Mouse (Mus musculus): ENCODE measurements around the gene Cep135. TPM values are rescaled to one million over a fixed set of nuclear protein-coding genes. Genes with fewer than 3 reads are reported as not detected.

The Cep135 gene
- polyA plus RNA-seq, 2 experiments, result 4.3 to 4.9 TPM

GRCm38 (mm10) chr5:76590009-76590408 lies 1.5 kb downstream of the Cep135 start:
- no peaks in the 10 kb centered on the region for H3K27me3 ChIP-seq (ENCODE audit: control insufficient read depth, insufficient read depth, low read length)
- no peaks in the 10 kb centered on the region for H3K9me3 ChIP-seq (ENCODE audit: control insufficient read depth, low read length)
- peak overlapping the region; percentile 47 for H3K9ac ChIP-seq (replicated peaks)

GRCm38 (mm10) chr5:76591885-76592284 lies 3.4 kb downstream of the Cep135 start:
- DNase-seq (ENCODE audit: low read depth in 3 of 3, low spot score in 3 of 3), result no peak
- Histone ChIP-seq H3K4me1 (replicated peaks; ENCODE audit: control insufficient read depth in 2 of 2, insufficient read depth in 2 of 2, low read length in 1 of 2) (peaks cover 2% of the 10 kb centered on the region in 2 experiments; a peak in 3 of 4 replicates), H3K4me2 (ENCODE audit: low read depth) (no peak overlapping the region), H3K9ac (replicated peaks) (no peak overlapping the region), H3K4me3 (ENCODE audit: insufficient read depth in 1 of 2, low read depth in 2 of 2, low read length in 2 of 2) (no peak overlapping the region), H3K27ac (no peak overlapping the region), H3K27me3 (ENCODE audit: control insufficient read depth, insufficient read depth, low read length) (no peaks in the 10 kb centered on the region), H3K36me3 (replicated peaks; ENCODE audit: control insufficient read depth, insufficient read depth, low read depth) (peaks cover 40% of the 10 kb centered on the region), H3K9me3 (ENCODE audit: control insufficient read depth, low read length) (no peaks in the 10 kb centered on the region)
- TF ChIP-seq EP300 (IDR thresholded peaks at IDR 0.05; ENCODE audit: low read depth) (no peak), CTCF (IDR thresholded peaks at IDR 0.05; ENCODE audit: low read depth) (no peak)
- WGBS (ENCODE audit: insufficient replicate concordance), result 73% methylated on average over 9 of the region's 9 CpGs
- no peak for ATAC-seq (ENCODE audit: insufficient read depth)

More at GRCm38 (mm10) chr5:76590009-76590408, 1.5 kb downstream of the Cep135 start:
- no peak for DNase-seq (ENCODE audit: low read depth in 3 of 3, low spot score in 3 of 3)
- Histone ChIP-seq H3K27ac (no peak overlapping the region), H3K4me2 (ENCODE audit: low read depth) (peak overlapping the region; percentile 81), H3K4me1 (replicated peaks; ENCODE audit: control insufficient read depth in 2 of 2, insufficient read depth in 2 of 2, low read length in 1 of 2) (peaks cover 2% of the 10 kb centered on the region in 2 experiments; a peak in 3 of 4 replicates), H3K36me3 (replicated peaks; ENCODE audit: control insufficient read depth, insufficient read depth, low read depth) (peaks cover 23% of the 10 kb centered on the region), H3K4me3 (ENCODE audit: insufficient read depth in 1 of 2, low read depth in 2 of 2, low read length in 2 of 2) (peak overlapping the region in 1 of 2 experiments; percentile 62; a peak in 2 of 4 replicates)
- TF ChIP-seq EP300 (IDR thresholded peaks at IDR 0.05; ENCODE audit: low read depth) (no peak), CTCF (IDR thresholded peaks at IDR 0.05; ENCODE audit: low read depth) (no peak)
- ATAC-seq (ENCODE audit: insufficient read depth), result no peak
- WGBS (ENCODE audit: insufficient replicate concordance), result 74% methylated on average over 2 of the region's 2 CpGs

- 87% methylated on average over 8 of the region's 8 CpGs for WGBS (ENCODE audit: insufficient replicate concordance)
Observed at GRCm38 (mm10) chr5:76609702-76610370, 21.3 kb downstream of the Cep135 start.

DNA sequence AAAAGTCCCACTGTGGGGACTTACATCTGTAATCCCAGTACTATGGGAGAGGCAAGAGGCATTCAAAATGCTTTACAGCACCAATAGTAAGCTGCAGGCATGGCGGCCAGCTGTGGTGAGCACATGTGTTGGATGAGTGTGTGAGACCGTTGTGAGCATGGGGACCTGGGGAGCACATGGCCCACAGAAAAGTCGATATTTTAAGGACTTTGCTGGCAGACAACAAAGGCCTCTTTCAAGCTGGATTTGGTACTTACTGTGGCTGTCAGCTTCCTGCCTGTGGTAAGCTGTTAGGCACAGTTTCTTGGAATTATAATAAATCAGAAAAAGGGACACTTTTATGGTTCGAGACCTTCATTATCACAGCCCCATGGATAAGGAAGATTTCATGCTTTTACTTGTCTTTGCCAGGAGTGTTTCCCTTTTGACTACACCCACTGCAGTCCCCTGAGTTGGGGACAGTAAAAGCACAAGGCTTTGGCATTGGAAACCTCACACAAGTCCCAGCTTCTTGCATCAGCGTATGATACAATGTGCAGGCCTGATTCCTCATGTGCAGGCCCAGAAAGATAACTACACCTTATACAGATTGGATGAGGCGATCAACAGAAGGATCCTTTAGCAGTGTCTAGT lies 24.5 kb downstream of the Cep135 start:
- no peak for ATAC-seq (ENCODE audit: insufficient read depth)
- Histone ChIP-seq H3K36me3 (replicated peaks; ENCODE audit: control insufficient read depth, insufficient read depth, low read depth) (peaks cover 38% of the 10 kb centered on the region), H3K9me3 (ENCODE audit: control insufficient read depth, low read length) (no peaks in the 10 kb centered on the region)

More at GRCm38 (mm10) chr5:76609702-76610370, 21.3 kb downstream of the Cep135 start:
- Histone ChIP-seq H3K27ac (no peak overlapping the region), H3K9ac (replicated peaks) (no peak overlapping the region), H3K36me3 (replicated peaks; ENCODE audit: control insufficient read depth, insufficient read depth, low read depth) (peaks cover 38% of the 10 kb centered on the region), H3K4me2 (ENCODE audit: low read depth) (no peak overlapping the region), H3K4me3 (ENCODE audit: insufficient read depth in 1 of 2, low read depth in 2 of 2, low read length in 2 of 2) (no peak overlapping the region), H3K9me3 (ENCODE audit: control insufficient read depth, low read length) (no peaks in the 10 kb centered on the region), H3K4me1 (replicated peaks; ENCODE audit: control insufficient read depth in 2 of 2, insufficient read depth in 2 of 2, low read length in 1 of 2) (no peaks in the 10 kb centered on the region), H3K27me3 (ENCODE audit: control insufficient read depth, insufficient read depth, low read length) (no peaks in the 10 kb centered on the region)
- TF ChIP-seq EP300 (IDR thresholded peaks at IDR 0.05; ENCODE audit: low read depth) (no peak), CTCF (IDR thresholded peaks at IDR 0.05; ENCODE audit: low read depth) (no peak)
- DNase-seq (ENCODE audit: low read depth in 3 of 3, low spot score in 3 of 3) (no peak), ATAC-seq (ENCODE audit: insufficient read depth) (no peak)

GRCm38 (mm10) chr5:76615276-76615675 lies 26.8 kb downstream of the Cep135 start:
- Histone ChIP-seq H3K4me1 (replicated peaks; ENCODE audit: control insufficient read depth in 2 of 2, insufficient read depth in 2 of 2, low read length in 1 of 2) (no peaks in the 10 kb centered on the region), H3K27me3 (ENCODE audit: control insufficient read depth, insufficient read depth, low read length) (no peaks in the 10 kb centered on the region), H3K9ac (replicated peaks) (no peak overlapping the region), H3K36me3 (replicated peaks; ENCODE audit: control insufficient read depth, insufficient read depth, low read depth) (peaks cover 29% of the 10 kb centered on the region), H3K4me3 (ENCODE audit: insufficient read depth in 1 of 2, low read depth in 2 of 2, low read length in 2 of 2) (no peak overlapping the region), H3K27ac (no peak overlapping the region), H3K9me3 (ENCODE audit: control insufficient read depth, low read length) (no peaks in the 10 kb centered on the region), H3K4me2 (ENCODE audit: low read depth) (no peak overlapping the region)
- DNase-seq (ENCODE audit: low read depth in 3 of 3, low spot score in 3 of 3) (no peak), ATAC-seq (ENCODE audit: insufficient read depth) (no peak)
- no peak for TF ChIP-seq CTCF (IDR thresholded peaks at IDR 0.05; ENCODE audit: low read depth)
- TF ChIP-seq EP300 (IDR thresholded peaks at IDR 0.05; ENCODE audit: low read depth), result no peak
- WGBS (ENCODE audit: insufficient replicate concordance), result 82% methylated on average over 8 of the region's 8 CpGs

More for the DNA sequence above, 24.5 kb downstream of the Cep135 start:
- 78% methylated on average over 6 of the region's 6 CpGs for WGBS (ENCODE audit: insufficient replicate concordance)
- H3K4me3 ChIP-seq (ENCODE audit: insufficient read depth in 1 of 2, low read depth in 2 of 2, low read length in 2 of 2), result no peak overlapping the region
- H3K27ac ChIP-seq, result no peak overlapping the region
- no peak overlapping the region for H3K4me2 ChIP-seq (ENCODE audit: low read depth)
- no peak for TF ChIP-seq EP300 (IDR thresholded peaks at IDR 0.05; ENCODE audit: low read depth)
- no peak for TF ChIP-seq CTCF (IDR thresholded peaks at IDR 0.05; ENCODE audit: low read depth)
- no peak for DNase-seq (ENCODE audit: low read depth in 3 of 3, low spot score in 3 of 3)
- no peak overlapping the region for H3K9ac ChIP-seq (replicated peaks)
- H3K4me1 ChIP-seq (replicated peaks; ENCODE audit: control insufficient read depth in 2 of 2, insufficient read depth in 2 of 2, low read length in 1 of 2), result no peaks in the 10 kb centered on the region
- no peaks in the 10 kb centered on the region for H3K27me3 ChIP-seq (ENCODE audit: control insufficient read depth, insufficient read depth, low read length)
